Comparison of ENCODE assay signal across 19 mouse cellular contexts in the genomic region with DNA sequence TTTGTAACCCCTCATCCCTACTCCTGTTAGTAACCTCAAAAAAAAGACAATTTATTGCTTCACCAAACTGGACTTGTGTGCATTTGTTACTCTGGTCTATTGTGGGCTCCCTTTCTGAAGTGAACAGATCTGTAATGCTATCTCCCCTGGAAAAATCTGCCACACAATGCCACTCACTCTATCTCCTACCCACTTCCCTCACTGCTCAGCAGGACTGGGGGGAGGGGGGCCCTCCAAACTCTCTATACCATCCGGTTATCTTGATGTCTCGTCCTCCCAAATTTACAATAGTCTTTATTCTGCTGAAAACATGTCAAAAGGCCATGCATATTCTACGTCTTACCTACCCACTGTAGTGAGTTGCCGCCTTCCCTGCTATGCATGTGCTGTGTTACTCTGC.
DNase-seq lines count a peak whose midpoint lies in the region; ATAC-seq and TF ChIP-seq lines count a peak whose summit lies in the region.
"Had no signal": no experiment of that assay in that cellular context is flagged by ENCODE, and none has a peak within 500 bp of the region (broad histone marks: within the 10 kb centered on the region; RNA-seq: fewer than 3 reads in every experiment).

No protein-coding gene starts in this region.

- TF ChIP-seq CTCF in hindbrain, postnatal 0 days (IDR thresholded peaks at IDR 0.05; ENCODE audit: low read depth) = no peak

- H3K36me3 ChIP-seq in midbrain, embryonic 13.5 days = peaks cover 22% of the 10 kb centered on the region
- H3K36me3 ChIP-seq in midbrain, embryonic 10.5 days = peaks cover 89% of the 10 kb centered on the region
- no peaks in the 10 kb centered on the region for H3K36me3 ChIP-seq in hindbrain, postnatal 0 days (ENCODE audit: insufficient read depth, low read length)
- H3K36me3 ChIP-seq: embryonic facial prominence, embryonic 15.5 days; hindbrain, embryonic 15.5 days had no signal

- H3K9ac ChIP-seq in midbrain, embryonic 13.5 days (replicated peaks) = no peak overlapping the region
- no peak overlapping the region for H3K9ac ChIP-seq in hindbrain, postnatal 0 days (replicated peaks; ENCODE audit: low read length)
- H3K9ac ChIP-seq: embryonic facial prominence, embryonic 15.5 days; heart, embryonic 13.5 days; hindbrain, embryonic 15.5 days had no signal

- 76% methylated on average over 4 of the region's 4 CpGs for WGBS in midbrain, embryonic 13.5 days
- WGBS in midbrain, embryonic 10.5 days = 74% methylated on average over 4 of the region's 4 CpGs
- WGBS in hindbrain, postnatal 0 days = 60% methylated on average over 4 of the region's 4 CpGs

- no peak overlapping the region for H3K27ac ChIP-seq in midbrain, embryonic 13.5 days
- H3K27ac ChIP-seq in midbrain, embryonic 10.5 days (replicated peaks) = no peak overlapping the region
- no peak overlapping the region for H3K27ac ChIP-seq in hindbrain, postnatal 0 days
- H3K27ac ChIP-seq: embryonic facial prominence, embryonic 15.5 days; forebrain, embryonic 10.5 days; heart, embryonic 13.5 days; hindbrain, embryonic 15.5 days had no signal

- peaks cover 57% of the 10 kb centered on the region for H3K4me1 ChIP-seq in midbrain, embryonic 13.5 days (replicated peaks)
- H3K4me1 ChIP-seq in midbrain, embryonic 10.5 days = peaks cover 48% of the 10 kb centered on the region
- no peaks in the 10 kb centered on the region for H3K4me1 ChIP-seq in hindbrain, postnatal 0 days (ENCODE audit: insufficient read depth, low read length)

- ATAC-seq in midbrain, embryonic 13.5 days = no peak
- peak; percentile 58 for ATAC-seq in common myeloid progenitor, adult 5-6 weeks (replicated peaks; ENCODE audit: low read depth, poor library complexity, severe bottlenecking)
- ATAC-seq in granulocyte monocyte progenitor cell, adult 5-6 weeks (replicated peaks; ENCODE audit: poor library complexity, severe bottlenecking) = 0 out of 2 replicates have a peak, but pooled peaks have one; percentile 24
- ATAC-seq in hindbrain, postnatal 0 days = no peak
- ATAC-seq: forebrain, embryonic 16.5 days had no signal

- no peak for DNase-seq in midbrain, embryonic 10.5 days (ENCODE audit: low spot score)
- peak; percentile 59 for DNase-seq in thymus, postnatal 4 days
- no peak for DNase-seq in hindbrain, postnatal 0 days (ENCODE audit: low spot score)
- DNase-seq: adrenal gland, adult 2 months; adrenal gland, postnatal 25 days; cerebellum, adult 18-20 months; cerebellum, postnatal 10 days; embryo, embryonic 11 days; gastrocnemius, postnatal 10 days; heart, postnatal 36 days had no signal

- no peaks in the 10 kb centered on the region for H3K9me3 ChIP-seq in midbrain, embryonic 13.5 days
- H3K9me3 ChIP-seq in midbrain, embryonic 10.5 days (replicated peaks) = no peaks in the 10 kb centered on the region; the same call in 1 of the 2 replicates
- H3K9me3 ChIP-seq in hindbrain, postnatal 0 days (ENCODE audit: low read length) = no peaks in the 10 kb centered on the region
- H3K9me3 ChIP-seq: embryonic facial prominence, embryonic 15.5 days; heart, embryonic 13.5 days; hindbrain, embryonic 15.5 days had no signal

- H3K27me3 ChIP-seq in midbrain, embryonic 13.5 days = no peaks in the 10 kb centered on the region
- H3K27me3 ChIP-seq in midbrain, embryonic 10.5 days (ENCODE audit: low read depth, poor library complexity, severe bottlenecking) = no peaks in the 10 kb centered on the region
- H3K27me3 ChIP-seq in hindbrain, postnatal 0 days (ENCODE audit: insufficient read depth, low read length) = no peaks in the 10 kb centered on the region
- H3K27me3 ChIP-seq: embryonic facial prominence, embryonic 15.5 days; heart, embryonic 13.5 days; hindbrain, embryonic 15.5 days had no signal

- H3K4me3 ChIP-seq in midbrain, embryonic 13.5 days (replicated peaks) = no peak overlapping the region
- no peak overlapping the region for H3K4me3 ChIP-seq in midbrain, embryonic 10.5 days
- no peak overlapping the region for H3K4me3 ChIP-seq in hindbrain, postnatal 0 days (ENCODE audit: low read length)
- H3K4me3 ChIP-seq: embryonic facial prominence, embryonic 15.5 days; erythroblast, embryonic 14.5 days; forebrain, embryonic 10.5 days; heart, embryonic 13.5 days; hindbrain, embryonic 15.5 days had no signal

- 0 out of 2 replicates have a peak overlapping the region, but pooled peaks have one; percentile 5 for H3K4me2 ChIP-seq in midbrain, embryonic 13.5 days (replicated peaks)
- H3K4me2 ChIP-seq in hindbrain, postnatal 0 days (ENCODE audit: low read depth, low read length) = no peak overlapping the region
- H3K4me2 ChIP-seq: embryonic facial prominence, embryonic 15.5 days; heart, embryonic 13.5 days; hindbrain, embryonic 15.5 days had no signal

Comparison
In these comparisons a context has a peak if more than half of its experiments do, and no peak if none do; other contexts are left out.
1. ATAC-seq: peak in common myeloid progenitor, adult 5-6 weeks (single experiment) and granulocyte monocyte progenitor cell, adult 5-6 weeks (single experiment); none in midbrain, embryonic 13.5 days (single experiment) and hindbrain, postnatal 0 days (single experiment).